Mouse (Mus musculus) liver, adult (tissue): Measurements from ENCODE around the gene Hdac4.

ENCODE experiments used
- GATA4 ChIP-seq: IDR thresholded peaks from 2 replicates; pipeline ENCODE4 v1.6.1; 2014; ENCODE audit warnings: mild to moderate bottlenecking, low read length; ENCODE audit not compliant: insufficient replicate concordance

The Hdac4 gene

DNA sequence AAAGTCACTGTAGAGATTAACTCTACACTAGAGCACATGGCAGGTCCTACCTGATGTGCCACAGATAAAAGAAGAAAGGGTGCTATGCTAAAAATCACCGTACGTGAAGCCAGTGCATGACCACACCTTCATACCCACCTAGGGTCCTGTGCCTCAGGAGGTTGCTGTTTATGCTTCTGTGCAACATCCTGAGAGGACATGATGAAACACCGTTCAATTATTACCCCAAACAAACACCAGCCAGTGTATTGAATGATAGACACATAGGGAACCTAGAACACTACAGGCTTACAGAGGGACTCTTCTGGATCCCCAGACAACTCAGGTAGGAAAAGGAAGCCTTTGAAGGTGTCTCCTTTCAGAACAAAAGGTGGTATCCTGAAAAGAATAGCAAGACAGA, 120.8 kb downstream of the Hdac4 start:
- no peak for TF ChIP-seq GATA4

DNA sequence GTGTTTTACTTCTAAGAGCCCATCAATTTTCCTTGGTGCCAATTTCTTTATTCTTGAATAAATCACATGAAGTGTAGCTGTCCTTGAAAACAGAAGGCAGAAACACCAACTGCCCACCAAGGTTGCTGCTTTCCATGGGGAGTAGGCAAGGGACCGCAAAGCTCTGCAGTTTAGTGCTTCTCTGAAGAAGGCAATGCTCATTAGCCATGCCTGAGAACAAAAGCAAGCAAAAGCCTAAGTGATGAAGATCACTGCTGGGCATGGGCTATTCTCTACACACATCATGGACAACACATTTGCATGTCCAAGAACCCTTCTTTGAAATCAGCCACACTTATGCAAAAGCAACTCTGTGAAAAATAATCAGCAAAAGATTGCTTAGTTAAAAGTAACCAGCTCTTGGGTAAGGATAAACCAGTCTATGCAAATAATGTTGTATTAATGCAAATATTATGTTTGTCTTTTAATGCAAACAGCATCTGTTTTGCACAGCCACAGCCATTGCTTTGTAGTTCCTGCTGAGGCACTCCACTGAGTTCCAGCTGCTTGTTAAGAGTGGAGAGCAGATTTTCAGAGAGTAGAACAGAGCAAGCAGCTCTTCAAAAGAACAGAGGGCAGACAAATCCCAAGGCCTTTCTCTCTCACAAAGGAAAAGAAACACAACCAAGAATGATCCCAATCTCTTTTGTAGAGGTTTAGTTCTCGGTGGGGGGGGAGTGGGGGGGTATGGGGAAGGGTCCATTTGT, 125.4 kb downstream of the Hdac4 start:
- TF ChIP-seq GATA4, result no peak

- TF ChIP-seq GATA4, result no peak
Measured at GRCm38 (mm10) chr1:92069464-92069863, 126.0 kb downstream of the Hdac4 start.

DNA sequence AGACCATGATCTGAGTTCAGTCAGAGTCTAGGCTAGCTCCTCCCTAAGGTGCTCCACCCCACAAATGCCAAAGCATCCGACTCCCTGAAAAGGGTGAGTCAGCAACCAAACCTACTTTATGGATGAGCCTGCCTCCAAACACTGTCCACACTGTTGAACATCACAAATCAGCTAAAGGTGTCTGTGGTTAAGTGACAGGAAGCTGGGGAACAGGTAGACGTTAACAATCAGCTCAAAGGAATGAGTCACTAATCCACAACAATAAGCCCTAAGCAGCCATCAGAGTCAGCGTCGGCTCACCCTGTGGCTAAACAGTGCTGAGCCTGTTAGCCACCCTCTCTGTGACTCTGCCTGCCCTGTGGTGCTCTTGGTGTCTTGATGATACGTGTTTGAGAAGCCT, 131.2 kb downstream of the Hdac4 start:
- no peak for TF ChIP-seq GATA4

GRCm38 (mm10) chr1:92063271-92063670, 132.2 kb downstream of the Hdac4 start:
- TF ChIP-seq GATA4, result no peak

DNA sequence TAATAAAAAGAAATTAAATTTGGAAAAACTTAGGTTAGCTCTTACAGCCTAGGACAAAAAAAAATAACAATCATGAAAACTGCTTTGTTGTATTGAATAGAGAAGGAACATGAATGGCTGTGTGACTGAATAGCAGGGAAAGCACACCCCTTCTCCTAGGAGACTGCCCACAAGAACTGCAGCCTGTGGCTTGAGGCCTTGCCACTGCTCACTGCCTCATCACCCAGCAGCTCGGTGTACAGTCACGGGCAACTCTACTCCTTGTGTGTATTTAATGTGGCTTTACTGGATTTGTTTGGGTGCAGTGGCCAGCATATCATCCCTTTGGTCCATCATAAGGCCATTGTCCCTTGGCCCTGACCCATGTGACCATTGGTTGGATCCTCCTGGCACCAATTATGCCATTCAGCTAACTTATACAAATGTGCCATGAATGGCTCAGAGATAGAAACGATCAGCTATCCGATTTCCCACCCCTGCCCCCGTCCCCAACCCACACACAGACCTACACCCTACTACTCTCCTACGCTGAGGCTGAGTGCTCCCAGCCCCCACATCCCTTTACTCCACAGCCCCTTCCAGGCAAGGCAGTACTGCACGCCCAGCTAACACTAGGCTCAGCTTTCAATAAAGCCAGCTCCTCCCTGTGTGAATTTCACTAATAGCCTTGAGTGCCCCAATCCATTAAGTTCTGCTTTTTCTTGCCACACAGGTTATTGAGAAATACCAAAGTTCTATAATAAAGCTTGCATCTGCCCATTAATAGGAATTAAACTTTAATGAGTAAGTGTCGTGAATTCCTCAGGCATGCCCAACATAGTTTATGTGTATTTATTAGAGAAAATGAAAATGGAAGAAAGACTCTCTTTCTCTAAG, 134.1 kb downstream of the Hdac4 start:
- TF ChIP-seq GATA4, result no peak

DNA sequence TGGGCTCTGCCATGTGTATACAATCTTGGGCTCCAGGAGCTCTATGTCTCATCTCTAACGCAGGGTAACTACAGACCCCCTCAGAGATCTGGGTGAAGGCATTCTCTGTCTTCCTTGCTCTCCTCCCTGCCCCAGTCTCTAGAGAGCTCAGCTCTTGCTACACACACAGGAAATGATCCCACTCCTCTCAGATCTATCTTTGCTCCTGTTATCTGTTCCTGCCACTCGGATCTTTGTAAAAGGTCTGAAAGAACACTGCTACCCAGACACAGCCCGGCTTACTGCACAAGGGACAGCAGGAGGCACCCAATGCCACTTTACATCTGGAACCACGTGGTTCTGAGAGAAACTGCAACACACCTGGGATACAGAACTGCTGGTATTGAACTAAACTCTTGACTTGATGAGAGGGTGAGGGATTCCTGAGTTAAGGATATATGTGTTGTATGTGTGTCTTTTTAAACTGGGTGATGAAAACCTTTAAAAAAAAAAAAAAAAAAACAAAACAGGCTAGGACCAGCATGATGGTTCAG, 134.9 kb downstream of the Hdac4 start:
- TF ChIP-seq GATA4, result no peak

- TF ChIP-seq GATA4, result no peak
Measured at GRCm38 (mm10) chr1:92059571-92059970, 135.9 kb downstream of the Hdac4 start.

DNA sequence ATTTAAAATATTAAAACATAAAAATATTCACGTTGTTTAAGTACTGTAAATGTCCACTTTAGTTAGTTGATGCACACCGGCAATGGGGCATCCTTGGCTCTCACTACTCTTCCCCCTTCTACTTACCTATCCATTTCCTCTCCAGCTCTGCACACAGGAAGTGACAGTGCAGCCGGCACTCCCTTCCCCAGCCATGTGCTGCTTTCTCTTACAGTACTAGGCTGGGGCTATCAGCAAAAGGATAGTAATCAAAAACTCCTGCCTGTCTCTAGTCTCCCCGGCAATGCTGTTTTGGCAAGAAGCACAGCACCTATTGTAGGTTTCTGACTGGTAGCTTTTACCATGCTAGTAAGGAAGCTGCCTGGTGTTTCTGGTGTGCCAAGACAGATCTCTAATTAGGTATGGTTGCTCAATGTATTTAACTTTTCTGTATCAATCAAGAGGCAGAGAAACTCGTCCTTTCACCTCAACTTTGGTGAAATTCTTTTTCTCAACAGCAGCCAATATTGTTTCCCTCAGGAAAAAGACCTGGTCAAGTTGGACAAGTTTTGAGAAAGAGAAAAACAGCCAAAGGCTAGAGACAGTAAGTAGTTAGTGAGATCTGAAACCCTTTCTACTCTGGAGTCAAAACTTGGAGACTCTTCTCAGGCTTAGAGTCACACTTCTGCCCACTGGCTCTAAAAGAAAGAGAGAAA, 136.6 kb downstream of the Hdac4 start:
- no peak for TF ChIP-seq GATA4

DNA sequence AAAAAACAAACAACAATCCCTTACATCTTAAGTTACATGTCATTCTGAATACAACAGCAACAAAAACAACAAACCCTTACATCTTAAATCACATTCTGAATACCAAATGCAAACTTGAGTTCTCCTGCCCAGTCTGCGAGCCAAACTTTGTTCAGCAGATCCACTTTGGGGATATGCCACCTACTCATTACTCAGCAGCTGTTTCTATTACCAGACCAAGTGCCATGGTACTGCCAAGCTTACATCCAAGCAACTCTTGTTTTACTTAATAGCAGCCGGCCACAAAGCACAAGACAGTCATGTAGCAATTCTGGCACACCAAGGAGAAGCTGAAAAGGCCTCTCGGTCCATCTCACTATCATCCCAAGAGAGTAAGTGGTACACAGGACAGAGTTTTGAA, 138.4 kb downstream of the Hdac4 start:
- TF ChIP-seq GATA4, result no peak

DNA sequence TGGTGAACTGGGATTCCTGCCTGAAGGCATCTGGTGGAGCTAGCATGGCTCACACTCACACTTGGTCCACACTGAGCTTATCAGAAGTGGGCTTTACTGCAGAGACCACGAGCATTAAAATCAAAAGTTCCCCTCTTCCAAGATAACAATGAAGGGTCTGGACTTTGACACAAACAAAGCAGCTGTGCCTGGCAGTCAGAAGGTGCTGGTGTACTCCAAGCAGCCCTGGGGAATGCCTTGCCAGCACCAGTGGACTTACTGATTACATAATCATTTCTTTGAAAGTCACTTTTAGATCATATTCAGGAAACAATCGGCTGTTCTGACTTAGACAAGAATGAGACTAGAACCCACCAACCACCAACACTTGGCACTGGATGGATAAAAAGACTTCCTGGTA, 140.3 kb downstream of the Hdac4 start:
- no peak for TF ChIP-seq GATA4

- TF ChIP-seq GATA4, result no peak
Measured at GRCm38 (mm10) chr1:92052190-92052589, 143.3 kb downstream of the Hdac4 start.

DNA sequence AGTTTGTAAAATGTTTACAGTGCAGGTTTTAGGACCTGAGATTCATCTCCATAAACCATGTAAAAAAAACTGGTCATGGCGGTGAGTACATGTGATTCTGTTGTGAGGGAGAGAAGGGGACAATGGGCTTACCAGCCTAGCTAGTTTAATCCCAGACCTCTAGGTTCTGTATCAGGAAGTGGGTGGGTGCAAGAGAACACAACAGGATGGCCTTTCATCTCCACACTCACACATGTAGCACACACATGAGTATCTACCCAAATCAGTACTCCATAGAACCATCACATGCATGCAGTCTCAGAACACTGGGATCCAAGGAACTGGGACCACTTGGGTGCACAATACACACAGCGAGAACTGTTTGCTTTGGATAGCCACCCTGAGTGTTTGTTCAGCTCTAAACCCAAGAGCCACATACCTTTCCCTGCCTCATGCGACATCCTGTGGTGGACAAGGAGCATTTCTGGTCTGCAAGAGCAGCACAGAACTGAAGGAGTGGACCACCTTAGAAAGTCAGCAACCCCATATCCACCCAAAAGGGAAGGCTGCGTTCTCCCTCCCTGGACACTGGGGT, 143.9 kb downstream of the Hdac4 start:
- TF ChIP-seq GATA4, result no peak

DNA sequence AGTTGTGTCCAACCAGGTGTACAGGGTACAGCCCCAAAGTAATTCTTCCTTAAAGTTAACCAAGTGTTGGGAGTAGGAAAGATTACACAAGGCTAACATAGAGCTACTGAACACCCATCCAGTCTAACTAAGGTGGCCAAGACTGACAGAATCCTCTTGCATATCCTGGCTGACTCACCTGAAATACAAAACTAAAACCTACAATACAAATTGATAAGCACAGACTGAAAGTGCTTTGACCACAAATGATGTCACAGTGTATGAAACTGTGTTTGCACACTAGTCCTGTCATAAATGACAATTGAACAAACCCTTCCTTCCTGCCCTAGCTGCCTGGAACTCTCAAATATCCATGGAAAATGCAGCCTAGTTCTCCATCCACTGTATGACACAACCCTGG, 144.5 kb downstream of the Hdac4 start:
- TF ChIP-seq GATA4, result no peak

DNA sequence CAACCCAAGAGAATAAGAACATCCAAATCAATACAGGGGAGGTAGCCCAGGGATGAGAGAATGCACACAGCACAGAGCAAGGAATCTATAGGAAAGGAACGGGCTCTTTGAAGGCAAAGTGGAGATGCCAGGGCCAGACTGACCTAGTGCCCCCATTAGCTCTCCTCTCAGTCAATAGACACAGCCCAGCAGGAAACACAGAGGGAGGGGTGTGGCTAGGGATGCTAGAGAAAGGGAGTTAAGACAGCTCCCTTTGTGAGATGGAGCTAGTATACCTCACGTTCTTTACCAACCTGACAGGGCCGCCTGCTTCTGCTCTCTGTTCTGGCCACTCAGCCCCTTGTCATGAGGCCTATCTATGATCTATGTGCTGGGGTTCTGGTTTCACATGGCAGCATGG, 144.9 kb downstream of the Hdac4 start:
- TF ChIP-seq GATA4, result no peak

- no peak for TF ChIP-seq GATA4
Measured at GRCm38 (mm10) chr1:92048415-92049354, 146.8 kb downstream of the Hdac4 start.
